Mouse (Mus musculus): ENCODE results near the gene 1810010D01Rik. TPM values are rescaled to one million over a fixed set of nuclear protein-coding genes. Genes with fewer than 3 reads are reported as not detected.

1810010D01Rik gene
- polyA plus RNA-seq (2015; fragmentation: Nextera tagmentation; extraction: Ambion mirVana), result 0.94 and 0.95 TPM in 2 replicates

- H3K4me3 ChIP-seq (replicated peaks), result no peak within 1 kb of the TSS
- H3K27me3 ChIP-seq (replicated peaks), result no peaks in the 10 kb centered on the region
- no peak within 1 kb of the TSS for H3K9ac ChIP-seq
- 74% methylated on average over 4 of the region's 4 CpGs for WGBS
- H3K27ac ChIP-seq, result peak within 1 kb of the TSS; percentile 91
- no peaks in the 10 kb centered on the region for H3K9me3 ChIP-seq
- no peaks in the 10 kb centered on the region for H3K36me3 ChIP-seq
- ATAC-seq (ENCODE audit: insufficient read depth, low FRiP score, low read depth), result no peak
- no peak within 1 kb of the TSS for H3K4me2 ChIP-seq
- H3K4me1 ChIP-seq, result peaks cover 26% of the 10 kb centered on the region
Observed at GRCm38 (mm10) chr7:145208006-145208405, at the start of gene 1810010D01Rik. Gene 1810010D01Rik (minus strand): TSS chr7:145208119.

- Histone ChIP-seq H3K27ac (no peak overlapping the region), H3K9me3 (no peaks in the 10 kb centered on the region), H3K4me3 (replicated peaks) (no peak overlapping the region), H3K4me1 (no peaks in the 10 kb centered on the region; the same call in 1 of the 2 replicates), H3K4me2 (no peak overlapping the region), H3K36me3 (peaks cover 10% of the 10 kb centered on the region; the same call in 1 of the 2 replicates), H3K27me3 (replicated peaks) (no peaks in the 10 kb centered on the region), H3K9ac (no peak overlapping the region)
- ATAC-seq (ENCODE audit: insufficient read depth, low FRiP score, low read depth), result no peak
- 90% methylated on average over 1 of the region's 1 CpGs for WGBS
Observed at GRCm38 (mm10) chr7:145256092-145256491, 48.2 kb upstream of the 1810010D01Rik start.

GRCm38 (mm10) chr7:145253986-145254630 lies 46.2 kb upstream of the 1810010D01Rik start:
- 61% methylated on average over 3 of the region's 3 CpGs for WGBS
- H3K4me1 ChIP-seq, result no peaks in the 10 kb centered on the region; the same call in 1 of the 2 replicates
- no peak overlapping the region for H3K9ac ChIP-seq
- H3K9me3 ChIP-seq, result no peaks in the 10 kb centered on the region
- H3K27me3 ChIP-seq (replicated peaks), result no peaks in the 10 kb centered on the region
- H3K36me3 ChIP-seq, result peaks cover 7% of the 10 kb centered on the region; the same call in 1 of the 2 replicates
- H3K4me3 ChIP-seq (replicated peaks), result no peak overlapping the region
- H3K27ac ChIP-seq, result no peak overlapping the region
- no peak for ATAC-seq (ENCODE audit: insufficient read depth, low FRiP score, low read depth)
- H3K4me2 ChIP-seq, result no peak overlapping the region

GRCm38 (mm10) chr7:145252715-145253476 lies 45.0 kb upstream of the 1810010D01Rik start:
- H3K9me3 ChIP-seq, result no peaks in the 10 kb centered on the region
- peaks cover 7% of the 10 kb centered on the region; the same call in 1 of the 2 replicates for H3K36me3 ChIP-seq
- H3K4me1 ChIP-seq, result no peaks in the 10 kb centered on the region; the same call in 1 of the 2 replicates
- ATAC-seq (ENCODE audit: insufficient read depth, low FRiP score, low read depth), result peak; percentile 44; the same call in 1 of the 2 replicates
- no peak overlapping the region for H3K27ac ChIP-seq
- no peak overlapping the region for H3K9ac ChIP-seq
- H3K4me3 ChIP-seq (replicated peaks), result no peak overlapping the region
- 26% methylated on average over 8 of the region's 8 CpGs for WGBS
- no peaks in the 10 kb centered on the region for H3K27me3 ChIP-seq (replicated peaks)
- no peak overlapping the region for H3K4me2 ChIP-seq

GRCm38 (mm10) chr7:145250225-145250624 lies 42.3 kb upstream of the 1810010D01Rik start:
- no peak overlapping the region for H3K27ac ChIP-seq
- no peaks in the 10 kb centered on the region for H3K36me3 ChIP-seq
- no peak overlapping the region for H3K4me3 ChIP-seq (replicated peaks)
- no peaks in the 10 kb centered on the region for H3K27me3 ChIP-seq (replicated peaks)
- H3K9ac ChIP-seq, result no peak overlapping the region
- ATAC-seq (ENCODE audit: insufficient read depth, low FRiP score, low read depth), result no peak
- H3K4me2 ChIP-seq, result no peak overlapping the region
- no peaks in the 10 kb centered on the region for H3K9me3 ChIP-seq
- H3K4me1 ChIP-seq, result no peaks in the 10 kb centered on the region; the same call in 1 of the 2 replicates
- WGBS, result 65% methylated on average over 9 of the region's 9 CpGs

GRCm38 (mm10) chr7:145248911-145249310 lies 41.0 kb upstream of the 1810010D01Rik start:
- Histone ChIP-seq H3K36me3 (no peaks in the 10 kb centered on the region), H3K27me3 (replicated peaks) (no peaks in the 10 kb centered on the region), H3K4me1 (no peaks in the 10 kb centered on the region; the same call in 1 of the 2 replicates), H3K9ac (no peak overlapping the region), H3K4me3 (replicated peaks) (no peak overlapping the region), H3K27ac (no peak overlapping the region), H3K4me2 (no peak overlapping the region), H3K9me3 (no peaks in the 10 kb centered on the region)
- ATAC-seq (ENCODE audit: insufficient read depth, low FRiP score, low read depth), result no peak
- 65% methylated on average over 2 of the region's 2 CpGs for WGBS

- Histone ChIP-seq H3K4me3 (replicated peaks) (no peak overlapping the region), H3K36me3 (no peaks in the 10 kb centered on the region), H3K4me2 (no peak overlapping the region), H3K27me3 (replicated peaks) (no peaks in the 10 kb centered on the region), H3K4me1 (no peaks in the 10 kb centered on the region), H3K27ac (no peak overlapping the region), H3K9me3 (no peaks in the 10 kb centered on the region), H3K9ac (no peak overlapping the region)
- WGBS, result 11% methylated on average over 9 of the region's 9 CpGs
- peak; percentile 72 for ATAC-seq (ENCODE audit: insufficient read depth, low FRiP score, low read depth)
Observed at GRCm38 (mm10) chr7:145242851-145243712, 35.2 kb upstream of the 1810010D01Rik start.

GRCm38 (mm10) chr7:145242028-145242427 lies 34.1 kb upstream of the 1810010D01Rik start:
- 73% methylated on average over 9 of the region's 9 CpGs for WGBS
- Histone ChIP-seq H3K9ac (no peak overlapping the region), H3K27me3 (replicated peaks) (no peaks in the 10 kb centered on the region), H3K36me3 (no peaks in the 10 kb centered on the region), H3K4me1 (no peaks in the 10 kb centered on the region), H3K27ac (no peak overlapping the region), H3K4me3 (replicated peaks) (no peak overlapping the region), H3K4me2 (no peak overlapping the region), H3K9me3 (no peaks in the 10 kb centered on the region)
- ATAC-seq (ENCODE audit: insufficient read depth, low FRiP score, low read depth), result no peak

- H3K36me3 ChIP-seq, result no peaks in the 10 kb centered on the region
- H3K27me3 ChIP-seq (replicated peaks), result no peaks in the 10 kb centered on the region
- no peak overlapping the region for H3K4me3 ChIP-seq (replicated peaks)
- ATAC-seq (ENCODE audit: insufficient read depth, low FRiP score, low read depth), result no peak
- H3K27ac ChIP-seq, result no peak overlapping the region
- WGBS, result 88% methylated on average over 4 of the region's 4 CpGs
- no peaks in the 10 kb centered on the region for H3K4me1 ChIP-seq
- no peak overlapping the region for H3K9ac ChIP-seq
- H3K9me3 ChIP-seq, result no peaks in the 10 kb centered on the region
- no peak overlapping the region for H3K4me2 ChIP-seq
Observed at GRCm38 (mm10) chr7:145240929-145241328, 33.0 kb upstream of the 1810010D01Rik start.

GRCm38 (mm10) chr7:145239736-145240505 lies 32.0 kb upstream of the 1810010D01Rik start:
- Histone ChIP-seq H3K4me3 (replicated peaks) (no peak overlapping the region), H3K4me1 (no peaks in the 10 kb centered on the region), H3K9me3 (no peaks in the 10 kb centered on the region), H3K9ac (no peak overlapping the region), H3K27ac (no peak overlapping the region), H3K4me2 (no peak overlapping the region), H3K27me3 (replicated peaks) (no peaks in the 10 kb centered on the region), H3K36me3 (no peaks in the 10 kb centered on the region)
- ATAC-seq (ENCODE audit: insufficient read depth, low FRiP score, low read depth), result no peak
- WGBS, result 68% methylated on average over 8 of the region's 8 CpGs

- H3K27me3 ChIP-seq (replicated peaks), result no peaks in the 10 kb centered on the region
- no peaks in the 10 kb centered on the region for H3K36me3 ChIP-seq
- ATAC-seq (ENCODE audit: insufficient read depth, low FRiP score, low read depth), result no peak; the same call in 1 of the 2 replicates
- no peak overlapping the region for H3K4me2 ChIP-seq
- H3K4me3 ChIP-seq (replicated peaks), result no peak overlapping the region
- H3K27ac ChIP-seq, result no peak overlapping the region
- no peak overlapping the region for H3K9ac ChIP-seq
- 46% methylated on average over 6 of the region's 6 CpGs for WGBS
- H3K9me3 ChIP-seq, result no peaks in the 10 kb centered on the region
- no peaks in the 10 kb centered on the region for H3K4me1 ChIP-seq
Observed at GRCm38 (mm10) chr7:145239145-145239544, 31.2 kb upstream of the 1810010D01Rik start.
